Mouse (Mus musculus): ENCODE measurements around the gene Cd83.

Gene Cd83

DNA sequence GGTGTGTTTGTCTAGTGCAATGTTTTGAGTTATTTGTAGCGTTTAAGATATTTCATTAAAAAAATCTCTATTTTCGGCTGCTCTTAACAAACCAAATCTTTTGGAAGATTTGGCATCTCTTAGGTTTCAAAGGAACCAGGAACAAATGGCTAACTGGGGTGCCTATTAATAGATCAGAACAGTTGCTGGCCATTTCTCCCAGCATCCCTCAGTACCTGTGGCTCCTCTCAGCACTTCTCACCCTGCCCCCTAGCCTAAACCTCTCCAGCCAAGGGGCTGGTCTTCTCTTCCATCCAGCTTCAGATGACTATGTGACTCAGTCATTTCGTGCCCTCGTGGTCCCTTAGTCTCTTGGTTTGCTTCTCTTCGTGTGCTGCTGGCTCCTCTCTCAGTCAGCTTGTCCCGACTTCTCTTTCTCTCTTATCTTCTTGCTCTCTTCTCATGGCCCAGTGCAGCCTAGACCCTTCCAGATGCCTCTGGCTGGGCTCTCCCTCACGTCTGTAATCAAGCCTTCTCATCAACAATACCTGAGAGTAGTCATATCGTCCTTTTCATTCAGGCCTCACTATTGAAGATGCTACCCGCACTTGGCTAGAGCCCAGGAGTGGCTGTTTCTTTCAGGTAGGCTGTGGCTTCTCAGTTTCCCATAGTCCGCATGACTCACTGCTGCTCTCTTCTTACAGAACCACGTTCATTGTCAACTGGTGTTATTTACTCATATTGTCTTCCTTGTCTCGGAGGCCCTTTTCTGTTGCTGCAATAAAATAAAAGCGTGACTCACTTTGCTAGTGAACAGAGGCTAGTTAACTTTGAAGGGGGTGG, 9.8 kb upstream of the Cd83 start:
- DNase-seq (ENCODE audit: low read depth, low spot score), result no peak

DNA sequence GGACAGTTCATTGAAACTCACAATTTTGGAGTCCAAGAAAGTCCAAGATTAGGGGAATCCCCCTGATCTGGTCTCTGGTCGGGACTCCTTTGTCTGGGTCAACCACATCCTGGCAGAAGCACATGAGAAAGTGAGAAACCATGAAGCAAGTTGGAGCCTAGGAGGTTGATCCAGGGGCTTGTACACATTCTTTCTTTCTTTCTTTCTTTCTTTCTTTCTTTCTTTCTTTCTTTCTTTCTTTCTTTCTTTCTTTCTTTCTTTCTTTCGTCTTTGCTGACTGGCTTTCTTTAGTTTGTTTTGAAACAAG, 9.2 kb upstream of the Cd83 start:
- no peak for DNase-seq (ENCODE audit: low read depth, low spot score)

DNA sequence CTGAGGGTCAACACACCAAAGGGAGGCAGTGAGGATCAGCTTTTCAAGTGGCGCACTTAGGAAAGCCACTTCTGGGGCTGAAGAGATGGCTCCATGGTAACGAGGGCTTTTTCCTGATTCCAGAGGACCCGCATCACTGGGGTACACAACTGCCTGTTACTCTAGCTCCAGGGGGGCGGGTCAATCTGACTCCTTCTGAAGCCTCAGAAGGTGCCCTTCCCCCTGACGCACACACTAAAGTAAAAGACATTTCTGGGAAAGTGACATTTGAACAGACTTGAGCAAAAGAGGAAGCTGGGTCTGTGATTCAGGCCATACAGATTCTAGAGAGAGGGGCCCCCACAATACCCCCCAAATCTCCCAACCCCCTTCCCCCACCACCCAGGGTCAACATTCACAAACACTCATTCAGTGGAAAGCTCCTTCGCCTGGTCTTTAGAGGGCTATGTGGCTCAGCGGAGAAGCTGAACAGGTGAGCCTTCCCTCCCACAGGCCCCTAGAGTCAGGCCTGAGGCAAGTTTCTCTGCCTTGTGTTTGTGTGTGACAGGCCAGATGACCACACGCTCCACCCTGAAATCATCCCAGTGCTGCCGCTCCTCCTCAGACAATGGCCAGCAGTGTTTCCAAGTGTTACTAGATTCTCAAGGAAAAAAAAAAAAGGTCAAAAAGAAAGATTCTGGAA, 7.1 kb upstream of the Cd83 start:
- DNase-seq (ENCODE audit: low read depth, low spot score), result no peak

DNA sequence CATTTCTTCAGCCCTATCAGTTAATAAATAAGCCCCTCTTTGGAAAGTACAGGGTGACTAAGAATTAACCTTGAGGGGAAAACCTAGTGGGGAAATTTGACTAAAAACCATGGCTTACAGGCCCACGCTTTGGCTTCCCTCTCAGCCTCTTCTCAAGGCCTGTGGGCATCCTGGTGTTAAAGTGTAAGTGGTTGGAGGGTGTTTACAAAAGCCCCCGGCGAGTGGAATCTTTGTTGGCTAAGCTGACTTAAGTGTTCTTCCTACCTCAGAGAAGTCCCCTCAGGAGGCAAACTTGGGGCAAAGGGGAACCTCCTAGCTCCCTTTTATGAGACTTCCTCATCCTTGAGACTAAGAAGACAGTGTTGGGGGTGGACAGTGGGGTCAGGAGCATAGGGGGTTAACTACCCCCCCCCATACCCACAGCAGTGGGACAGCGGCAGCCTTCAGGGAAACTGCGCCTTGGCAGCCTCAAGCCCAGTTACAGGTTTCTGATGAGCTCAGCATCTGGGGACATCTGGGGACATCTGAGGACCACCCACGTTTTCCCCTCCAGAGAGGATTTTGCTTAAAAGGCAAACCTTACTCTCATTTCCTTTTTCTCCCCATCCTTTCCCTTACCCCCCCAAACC, 6.4 kb upstream of the Cd83 start:
- no peak for DNase-seq (ENCODE audit: low read depth, low spot score)

DNA sequence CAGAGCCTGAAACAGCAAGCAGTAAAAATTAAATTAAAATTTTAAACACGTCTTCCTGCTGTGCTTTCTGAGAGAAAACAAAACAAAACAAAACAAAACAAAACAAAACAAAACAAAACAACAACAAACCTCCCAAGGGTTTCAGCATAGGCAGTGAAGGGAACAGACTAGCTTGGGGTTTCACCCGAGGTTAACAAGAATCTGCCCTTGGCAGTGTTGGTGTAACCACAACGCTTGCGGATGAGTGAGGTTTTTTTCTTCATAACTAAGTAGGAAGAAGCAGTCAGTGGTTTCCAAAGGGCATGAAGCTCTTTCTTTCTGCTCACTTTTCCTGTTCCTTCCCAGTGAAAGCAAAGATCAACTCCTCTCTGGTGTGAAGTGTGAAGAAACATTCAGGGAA, 5.6 kb upstream of the Cd83 start:
- DNase-seq (ENCODE audit: low read depth, low spot score), result no peak

DNA sequence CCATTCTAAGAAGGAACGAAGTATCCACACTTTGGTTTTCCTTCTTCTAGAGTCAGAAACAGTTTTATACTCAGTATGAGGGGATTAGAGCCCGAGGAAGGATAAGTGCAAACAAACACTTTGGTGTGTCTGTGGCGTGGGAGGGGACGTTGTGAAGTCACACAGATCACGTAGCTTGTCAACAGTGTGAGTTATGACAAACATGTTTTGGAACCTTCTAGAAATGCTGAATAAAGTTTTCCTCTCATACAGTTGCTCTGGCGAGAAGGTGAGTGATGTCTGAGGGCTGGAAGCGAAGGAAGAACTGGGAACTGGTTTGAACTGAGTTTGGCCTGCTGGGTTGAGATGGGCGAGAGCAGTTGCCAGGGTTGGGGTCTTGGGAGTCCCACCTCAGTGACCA, 4.5 kb upstream of the Cd83 start:
- no peak for DNase-seq (ENCODE audit: low read depth, low spot score)

DNA sequence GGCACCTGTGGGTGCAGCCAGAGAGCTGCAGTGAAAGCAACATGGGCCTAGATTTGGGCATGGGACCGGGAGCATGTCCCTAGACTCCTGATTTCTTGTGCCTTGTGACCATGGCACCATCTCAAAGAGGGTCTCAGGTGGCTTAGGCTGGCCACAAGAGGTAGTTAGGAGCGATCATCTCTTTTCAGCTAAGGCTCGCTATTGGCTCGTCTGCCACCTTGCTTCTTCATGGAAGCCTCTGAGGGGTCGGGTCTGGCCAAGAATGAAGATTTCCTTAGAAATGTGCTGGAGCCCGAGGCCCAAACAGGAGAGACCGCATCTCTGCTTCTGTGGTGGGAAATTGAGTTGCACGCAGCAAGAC, 1.1 kb downstream of the Cd83 start:
- DNase-seq (ENCODE audit: low read depth, low spot score), result no peak

DNA sequence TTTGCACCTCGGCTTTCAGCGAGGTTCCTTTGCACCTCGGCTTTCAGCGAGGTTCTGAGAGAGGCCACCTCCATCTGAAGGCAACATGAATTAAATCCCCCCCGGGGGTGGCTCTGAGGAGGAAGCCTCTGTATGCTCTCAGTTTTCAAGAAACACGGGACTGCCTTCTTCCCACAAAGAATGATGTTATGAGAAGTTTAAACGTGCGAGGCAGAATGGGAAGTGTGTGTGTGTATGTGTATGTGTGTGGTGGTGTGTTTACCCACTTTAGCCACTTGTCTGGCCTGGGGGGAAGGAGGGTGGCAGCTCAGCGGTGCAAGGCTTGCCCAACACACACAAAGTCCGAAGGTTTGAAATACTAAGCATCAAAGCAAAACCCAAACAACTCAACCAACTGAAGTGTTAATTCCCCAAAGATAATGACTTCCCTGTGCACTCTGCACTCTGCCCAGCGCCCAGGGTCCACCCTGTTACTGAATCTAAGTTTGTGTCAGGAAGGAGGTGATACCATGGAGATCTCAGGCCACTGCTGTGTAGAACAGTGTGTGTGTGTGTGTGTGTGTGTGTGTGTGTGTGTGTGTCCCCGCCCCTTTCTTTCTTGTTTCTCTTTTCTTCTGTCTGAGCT, 1.7 kb downstream of the Cd83 start:
- no peak for DNase-seq (ENCODE audit: low read depth, low spot score)

DNA sequence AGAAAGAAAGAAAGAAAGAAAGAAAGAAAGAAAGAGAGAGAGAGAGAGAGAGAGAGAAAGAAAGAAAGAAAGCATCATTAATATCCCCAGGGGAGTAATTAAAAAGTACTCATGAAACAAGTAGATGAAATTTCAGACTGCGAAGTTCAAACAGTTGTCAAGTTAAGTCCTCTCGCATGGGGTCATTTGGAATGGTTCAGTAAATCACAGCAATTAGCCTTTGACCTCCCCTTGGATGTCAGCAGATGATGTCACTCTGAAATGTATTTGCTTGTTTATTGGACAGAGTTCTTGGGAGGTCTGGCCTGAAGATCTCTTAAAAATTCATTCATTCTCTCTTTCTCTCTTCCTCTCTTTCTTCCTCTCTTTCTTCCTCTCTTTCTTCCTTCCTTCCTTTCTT, 2.7 kb downstream of the Cd83 start:
- DNase-seq (ENCODE audit: low read depth, low spot score), result no peak

DNA sequence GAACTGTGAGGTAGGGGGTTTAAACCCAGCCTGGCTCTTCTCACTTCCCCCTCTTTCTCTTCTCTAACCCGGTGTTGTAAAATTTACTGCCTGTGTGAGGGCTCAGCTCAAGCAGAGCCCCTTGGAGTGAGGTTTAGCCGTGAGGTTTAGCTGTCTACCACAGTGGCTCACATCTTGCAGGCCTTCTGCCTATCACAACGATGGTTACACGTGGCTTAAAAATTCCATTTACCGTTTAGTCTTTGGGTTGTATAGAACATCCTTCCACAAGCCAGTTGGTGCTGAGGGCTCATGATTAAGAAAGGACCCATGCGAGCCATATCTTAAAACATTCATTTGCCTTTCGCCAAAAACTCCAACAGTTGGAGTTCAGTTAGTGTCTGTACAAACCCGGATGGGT, 3.5 kb downstream of the Cd83 start:
- DNase-seq (ENCODE audit: low read depth, low spot score), result no peak

DNA sequence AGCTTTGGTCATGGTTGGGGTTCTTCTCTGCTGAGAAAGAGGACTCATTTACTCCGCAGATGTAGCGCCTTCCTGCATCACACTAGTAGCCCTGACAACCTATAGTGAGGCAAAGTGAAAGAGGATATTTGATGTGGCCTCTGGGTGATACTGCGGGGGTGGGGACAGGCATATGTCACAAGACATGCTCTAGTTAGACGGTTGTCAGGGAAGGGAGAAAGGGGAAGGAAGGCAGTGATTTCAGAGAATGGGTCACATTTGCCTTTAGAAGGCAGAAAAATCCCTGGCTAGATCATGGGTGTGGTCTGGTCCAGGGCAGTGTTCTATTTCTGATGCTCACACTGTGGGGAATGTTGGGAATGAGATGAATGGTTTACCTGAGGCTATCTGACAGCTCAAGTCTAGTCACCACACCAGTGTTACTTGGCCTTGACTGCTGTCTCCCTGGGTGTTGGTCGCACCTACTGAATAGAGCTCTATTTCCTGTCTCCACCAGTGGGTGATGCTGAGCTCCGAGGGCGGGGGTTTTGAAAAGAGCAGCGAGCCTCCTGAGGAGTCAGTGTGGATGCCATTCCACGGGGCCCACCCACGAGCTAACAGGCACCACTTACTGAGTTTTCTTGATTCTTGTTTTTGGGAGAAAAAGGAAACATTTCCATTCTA, 4.5 kb downstream of the Cd83 start:
- peak; percentile 78 for DNase-seq (ENCODE audit: low read depth, low spot score)

DNA sequence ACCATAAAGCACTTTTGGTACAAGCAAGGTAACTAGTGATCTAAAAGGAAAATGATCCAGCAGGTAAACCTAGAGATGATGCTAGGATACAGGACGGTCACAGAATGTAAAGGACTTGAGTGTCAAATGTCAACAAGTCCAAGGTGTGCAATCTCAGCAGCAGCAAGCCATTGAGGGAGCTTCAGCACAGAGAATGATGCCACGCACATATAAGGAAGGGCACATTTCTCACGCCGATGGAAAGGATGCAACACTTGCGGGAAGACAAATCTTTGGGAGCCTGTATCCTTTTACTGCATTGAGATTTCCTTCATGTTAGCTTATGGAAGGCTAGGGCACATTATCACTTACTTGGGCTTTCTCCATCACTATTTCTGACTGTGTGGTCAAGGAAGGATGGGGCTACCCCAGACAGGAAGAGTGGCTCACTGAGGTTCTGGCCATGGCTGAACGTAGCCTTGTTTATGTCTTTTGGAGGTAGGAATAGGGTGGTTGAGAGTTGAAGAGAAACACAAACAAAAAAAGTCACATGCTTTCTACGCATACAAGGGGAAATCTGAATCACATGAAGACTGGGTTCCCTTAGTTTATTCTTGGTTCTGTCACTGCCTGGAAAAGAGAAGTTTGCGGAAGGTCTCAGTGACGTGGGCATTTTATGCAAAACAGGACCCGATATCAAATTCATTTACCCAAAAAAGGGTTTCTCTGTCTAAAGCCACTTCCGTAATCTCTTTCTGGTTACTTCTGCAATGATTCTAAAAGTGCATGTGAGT, 5.8 kb downstream of the Cd83 start:
- DNase-seq (ENCODE audit: low read depth, low spot score), result no peak

DNA sequence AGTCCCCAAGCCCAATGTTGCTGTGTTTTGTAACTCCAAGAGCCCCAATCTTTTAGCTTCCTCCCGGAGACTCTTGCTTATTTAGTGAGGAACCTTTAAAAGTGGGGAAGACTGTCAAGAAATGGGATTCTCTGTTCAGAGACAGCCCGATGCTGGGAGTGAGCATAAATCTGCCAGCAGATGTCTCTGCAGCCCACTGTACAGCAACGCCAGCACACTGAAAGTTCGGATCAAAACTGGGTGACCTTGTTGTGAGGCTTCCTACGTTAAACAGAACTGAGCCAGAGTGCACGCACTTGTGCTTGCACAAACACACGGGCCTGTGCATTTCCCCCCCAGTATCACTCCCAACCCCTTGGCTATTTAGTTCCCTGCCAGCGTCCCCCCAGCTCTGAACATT, 10.8 kb downstream of the Cd83 start:
- DNase-seq (ENCODE audit: low read depth, low spot score), result peak; percentile 17

DNA sequence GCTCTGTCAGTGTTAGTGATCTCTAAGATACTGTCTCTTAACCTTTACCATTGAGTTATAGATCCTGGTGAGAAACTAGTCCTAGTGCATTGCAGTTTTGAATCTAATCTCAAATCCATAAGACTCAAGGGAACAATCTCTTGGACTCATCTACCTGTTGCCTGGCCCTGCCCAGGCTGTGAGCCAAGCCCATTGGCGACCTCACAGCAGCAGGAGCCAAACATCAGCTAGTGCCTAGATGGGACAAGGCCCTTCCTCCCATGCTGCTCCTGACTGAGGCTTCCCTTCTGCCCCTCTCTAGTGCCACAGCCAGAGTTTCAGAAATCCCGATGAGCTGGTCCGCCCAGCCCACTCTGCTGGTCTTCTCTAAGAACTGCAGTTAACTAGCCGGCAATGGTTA, 14.1 kb downstream of the Cd83 start:
- no peak for DNase-seq (ENCODE audit: low read depth, low spot score)

DNA sequence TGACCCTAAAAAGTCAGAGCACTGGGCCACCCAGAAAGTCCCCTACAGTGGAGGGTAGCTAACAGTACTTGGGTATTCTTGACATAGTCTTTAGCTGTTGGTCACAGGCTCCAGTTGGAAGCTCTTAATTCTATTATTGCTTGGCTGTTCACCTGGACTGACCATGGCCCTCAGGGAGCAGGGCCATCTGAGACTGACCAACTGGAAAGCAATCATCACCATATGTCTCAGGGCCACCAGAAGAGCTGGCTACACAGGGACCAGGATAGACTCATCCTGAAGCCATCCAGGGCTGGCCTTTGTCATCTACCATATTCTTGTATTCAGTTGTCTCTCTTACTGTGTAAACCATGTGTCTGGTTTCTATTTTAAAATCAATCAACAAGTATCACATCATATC, 15.6 kb downstream of the Cd83 start:
- no peak for DNase-seq (ENCODE audit: low read depth, low spot score)

DNA sequence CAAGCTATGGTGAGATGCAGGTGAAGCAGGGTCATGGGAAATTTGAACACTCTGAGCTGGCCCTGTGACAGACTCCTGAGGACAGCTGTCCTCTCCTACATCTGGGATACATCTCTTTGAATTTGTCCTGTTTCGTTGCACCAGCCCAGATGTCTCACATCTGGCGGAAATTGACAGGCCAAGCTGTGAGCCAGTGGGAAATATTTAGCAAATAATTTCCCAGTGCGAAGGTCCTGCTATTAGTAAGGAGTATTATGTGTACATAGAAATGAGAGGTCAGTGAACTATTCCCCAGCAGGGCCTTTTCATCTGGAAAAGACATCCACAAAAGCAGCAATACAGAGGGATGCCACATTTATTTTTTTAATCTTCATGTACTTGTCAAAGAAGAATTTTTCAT, 17.4 kb downstream of the Cd83 start:
- no peak for DNase-seq (ENCODE audit: low read depth, low spot score)

DNA sequence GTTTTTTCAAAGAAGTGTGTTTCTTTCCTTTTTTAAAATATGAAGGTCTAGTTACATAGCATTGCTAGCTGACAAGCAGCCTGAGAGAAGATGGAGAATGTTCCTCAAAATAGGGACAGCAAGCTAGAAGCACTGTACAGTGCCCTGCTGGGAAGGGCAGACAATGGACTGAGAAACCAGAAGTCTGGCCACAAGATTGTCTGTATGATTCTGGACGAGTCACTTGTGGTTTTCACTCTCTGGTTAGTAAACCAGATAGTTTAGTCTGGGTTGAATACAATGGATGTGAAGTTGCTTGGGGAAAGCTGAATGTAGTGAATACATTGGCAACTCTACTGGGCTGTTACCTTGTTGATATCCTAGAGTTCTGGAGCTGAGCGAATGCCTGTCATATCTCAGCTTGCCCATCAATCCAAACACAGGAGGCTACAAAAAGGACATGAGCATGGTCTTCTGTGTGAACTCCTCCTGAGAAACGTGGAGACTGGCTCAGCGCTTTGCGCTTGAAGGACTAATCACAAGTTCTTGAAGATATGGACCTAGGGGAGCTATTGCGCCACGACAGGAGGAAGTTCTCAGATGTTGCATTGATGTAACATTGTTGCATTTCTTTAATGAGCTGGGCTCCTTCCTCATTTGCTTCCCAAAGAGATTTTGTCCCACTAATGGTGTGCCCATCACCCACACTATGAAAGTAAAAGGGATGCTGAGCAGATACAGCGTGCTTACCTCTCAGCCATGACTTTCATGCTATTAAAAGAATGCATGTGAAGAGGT, 18.0 kb downstream of the Cd83 start:
- DNase-seq (ENCODE audit: low read depth, low spot score), result no peak

DNA sequence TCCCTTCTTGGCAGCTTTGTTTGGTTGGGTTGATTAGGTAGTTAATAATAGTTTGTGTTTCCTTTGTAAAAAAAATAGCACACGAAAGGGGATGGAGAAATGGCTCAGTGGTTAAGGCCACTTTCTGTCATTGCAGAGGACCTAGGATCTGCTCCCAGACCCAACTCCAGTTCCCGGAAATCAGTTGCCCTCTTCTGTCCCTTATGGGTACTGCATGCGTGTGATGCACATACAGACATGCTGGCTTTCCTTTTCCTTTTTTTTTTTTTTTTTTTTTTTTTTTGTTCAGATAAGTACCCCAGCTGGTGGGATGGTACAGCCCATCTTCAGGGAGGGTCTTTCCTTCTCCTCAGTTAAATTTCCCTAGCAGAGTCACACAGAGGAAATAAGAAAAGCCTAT, 20.1 kb downstream of the Cd83 start:
- peak; percentile 69 for DNase-seq (ENCODE audit: low read depth, low spot score)

DNA sequence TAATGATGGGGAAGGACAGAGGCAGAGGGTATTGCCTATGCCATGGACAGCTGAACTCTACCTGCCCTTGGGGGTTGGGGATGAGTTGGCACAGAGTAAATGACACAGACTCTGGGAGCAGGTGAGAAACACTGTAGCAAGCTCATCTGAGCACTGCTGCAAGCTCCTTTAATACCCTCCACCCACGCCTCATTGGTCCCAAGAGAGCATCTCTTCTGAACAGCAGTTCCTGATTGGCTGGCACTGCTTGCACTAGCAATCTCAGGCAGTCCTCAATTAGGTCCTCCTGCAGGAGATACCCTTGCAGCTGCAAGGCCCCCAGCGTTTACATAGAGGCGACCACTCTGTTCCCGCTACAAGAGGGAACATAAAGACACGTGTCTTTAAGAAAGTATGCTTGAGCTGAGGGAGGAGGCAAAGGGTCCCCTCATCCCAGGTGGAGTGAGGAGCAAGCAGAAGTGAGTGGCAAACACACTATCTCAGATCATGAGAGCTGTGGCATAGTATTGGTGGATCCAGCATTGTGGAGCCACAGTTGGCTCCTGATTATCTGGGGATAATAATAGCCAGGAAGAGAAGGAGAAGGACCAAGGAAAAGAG, 20.7 kb downstream of the Cd83 start:
- no peak for DNase-seq (ENCODE audit: low read depth, low spot score)

Data from ZHBTc4 (cell line).